Mouse (Mus musculus) embryonic fibroblast, embryonic 13.5 days (primary cell): ENCODE measurements at regions not wholly inside any gene's neighbourhood (a gene's known extent, or its start where the extent isn't known, plus 50 kb on each side); places are given as distances from the start of the nearest gene placed in this dataset.

Experiments used
- CTCF ChIP-seq: IDR thresholded peaks from 2 replicates; pipeline ENCODE4 v1.5.1; 2011; ENCODE audit warnings: mild to moderate bottlenecking, control low read depth, low read length, moderate library complexity, borderline replicate concordance; ENCODE audit not compliant: insufficient read depth
- POLR2A ChIP-seq: IDR thresholded peaks from 2 replicates; pipeline ENCODE4 v1.6.1; 2011; ENCODE audit warnings: low read depth, mild to moderate bottlenecking, control low read depth, low read length, moderate library complexity

DNA sequence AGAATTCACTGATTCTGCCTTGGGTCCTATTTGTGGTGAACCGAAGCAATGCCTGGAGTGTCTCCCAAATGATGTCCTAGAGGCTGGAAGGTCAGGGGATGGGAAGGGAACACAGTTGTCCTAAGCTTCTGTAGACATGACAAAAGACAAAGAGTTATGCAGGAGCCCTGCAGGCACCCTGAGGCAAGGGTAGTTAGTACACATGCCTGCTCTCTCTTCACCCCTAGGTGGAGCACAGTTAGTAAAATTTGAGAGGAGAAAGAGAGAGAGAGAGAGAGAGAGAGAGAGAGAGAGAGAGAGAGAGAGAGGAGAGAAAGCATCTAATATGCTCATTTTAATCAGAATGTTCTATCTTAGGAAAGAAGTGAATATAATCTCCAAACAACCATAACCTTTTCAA lies 87.4 kb downstream of the Gm815 start:
- TF ChIP-seq CTCF, result no peak
- no peak for TF ChIP-seq POLR2A
